Mouse (Mus musculus) myocyte (in vitro differentiated cells): ENCODE measurements around the gene Cyb5b.

ENCODE experiments used
- CEBPB ChIP-seq: IDR thresholded peaks from 2 replicates; pipeline ENCODE4 v1.6.1; 2011; ENCODE audit warnings: mild to moderate bottlenecking, moderate library complexity; ENCODE audit not compliant: poor library complexity, insufficient read depth, severe bottlenecking
- E2F4 ChIP-seq: IDR thresholded peaks from one replicate; pipeline ENCODE4 v1.6.1; 2011; ENCODE audit warnings: mild to moderate bottlenecking, control low read depth, moderate library complexity; ENCODE audit not compliant: insufficient read depth
- MAX ChIP-seq: IDR thresholded peaks from one replicate; pipeline ENCODE4 v1.6.1; 2011; ENCODE audit warnings: low read depth, mild to moderate bottlenecking, control low read depth
- MYOD1 ChIP-seq, 3 experiments: IDR thresholded peaks; one replicate each; pipeline ENCODE4 v1.6.1; 2011; ENCODE audit warnings: control low read depth in 2 of 3, low read depth in 2 of 3, mild to moderate bottlenecking in 2 of 3, moderate library complexity in 1 of 3; ENCODE audit not compliant: insufficient read length in 2 of 3, control insufficient read depth in 1 of 3
- POLR2A ChIP-seq: IDR thresholded peaks from one replicate; pipeline ENCODE4 v1.6.1; 2011; ENCODE audit warnings: low read depth, mild to moderate bottlenecking, control low read depth, moderate library complexity; ENCODE audit not compliant: insufficient read length
- REST ChIP-seq: IDR thresholded peaks from one replicate; pipeline ENCODE4 v1.6.1; 2011; ENCODE audit warnings: mild to moderate bottlenecking, control low read depth, moderate library complexity; ENCODE audit not compliant: insufficient read depth, insufficient read length
- SRF ChIP-seq: IDR thresholded peaks from one replicate; pipeline ENCODE4 v1.6.1; 2011; ENCODE audit warnings: low read depth; ENCODE audit not compliant: control insufficient read depth, insufficient read length
- TCF12 ChIP-seq: IDR thresholded peaks from one replicate; pipeline ENCODE4 v1.6.1; 2011; ENCODE audit warnings: mild to moderate bottlenecking, control low read depth; ENCODE audit not compliant: poor library complexity, insufficient read depth, severe bottlenecking
- USF1 ChIP-seq: IDR thresholded peaks from one replicate; pipeline ENCODE4 v1.6.1; 2011; ENCODE audit warnings: low read depth, mild to moderate bottlenecking, control low read depth, moderate library complexity

GRCm38 (mm10) chr8:107150057-107150403 is 410 bp upstream of the Cyb5b start:
- no peak for TF ChIP-seq POLR2A
- TF ChIP-seq CEBPB, result no peak
- no peak for TF ChIP-seq USF1
- TF ChIP-seq TCF12, result no peak
- TF ChIP-seq E2F4, result no peak
- no peak for TF ChIP-seq MAX
- TF ChIP-seq REST, result no peak
- TF ChIP-seq SRF, result no peak
- no peak for TF ChIP-seq MYOD1 (IDR thresholded peaks at IDR 0.05; ENCODE audit: control insufficient read depth in 1 of 3, insufficient read length in 2 of 3, low read depth in 2 of 3)
